Mouse (Mus musculus): ENCODE data around the gene Gpr141. TPM values are rescaled to one million over a fixed set of nuclear protein-coding genes. Genes with fewer than 3 reads are reported as not detected.

The Gpr141 gene
- polyA plus RNA-seq (2014; fragmentation: Nextera tagmentation; extraction: Ambion mirVana): 0.46 and 0.71 TPM in 2 replicates

DNA sequence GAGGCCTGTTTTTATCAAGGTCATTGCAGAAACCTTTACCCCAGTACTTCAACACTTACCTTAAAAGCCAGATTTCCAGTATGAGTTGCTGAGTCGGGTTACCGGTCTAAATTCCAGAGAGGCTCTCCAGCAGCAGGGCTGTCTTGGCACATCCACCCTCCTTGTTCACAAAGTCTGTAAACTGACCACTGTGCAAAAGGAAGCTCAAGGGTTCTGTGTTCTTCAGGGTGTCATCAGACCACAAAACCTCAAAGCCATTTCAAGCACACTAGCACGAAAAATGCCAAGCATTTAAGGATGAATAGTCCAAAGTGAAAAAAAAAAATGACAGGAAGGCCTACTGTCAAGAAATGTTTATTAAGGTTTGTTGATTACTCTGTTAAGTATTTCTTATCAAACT is at the start of gene Gpr141:
Gpr141 (minus strand) TSS at position 187 of the 400 bp plus-strand sequence.
- no peak within 1 kb of the TSS for H3K9ac ChIP-seq (replicated peaks; ENCODE audit: low read depth, low read length)

DNA sequence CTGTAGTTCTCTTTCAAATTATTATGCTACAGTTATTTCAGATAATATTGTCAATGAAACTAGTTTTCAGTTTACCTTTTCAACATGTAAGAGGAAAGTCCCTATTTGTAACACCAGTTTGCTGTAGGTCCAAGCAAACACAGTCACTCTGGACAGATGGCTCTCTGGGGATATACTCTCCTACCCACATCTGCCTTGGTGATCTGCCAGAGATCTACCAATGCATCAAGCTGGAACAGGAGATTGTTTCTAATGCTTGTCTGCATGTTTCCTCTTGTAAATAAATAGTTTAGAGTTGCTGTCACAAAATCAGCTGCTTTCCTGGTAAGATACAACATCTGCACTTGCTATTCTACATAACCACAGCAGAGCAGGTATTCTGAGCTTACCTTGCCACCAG is 40.2 kb upstream of the Gpr141 start:
- H3K4me2 ChIP-seq (replicated peaks; ENCODE audit: low read depth, low read length): no peak overlapping the region
- H3K27me3 ChIP-seq (ENCODE audit: control insufficient read depth, insufficient read depth, low read length): no peaks in the 10 kb centered on the region
- ATAC-seq (ENCODE audit: insufficient number of reproducible peaks, insufficient read depth, low FRiP score, low read depth): no peak
- H3K4me1 ChIP-seq (ENCODE audit: control insufficient read depth, insufficient read depth, low read length): no peaks in the 10 kb centered on the region
- H3K27ac ChIP-seq (ENCODE audit: low read length): no peak overlapping the region
- H3K9me3 ChIP-seq (ENCODE audit: control insufficient read depth, low read depth, low read length): no peaks in the 10 kb centered on the region
- H3K9ac ChIP-seq (replicated peaks; ENCODE audit: low read depth, low read length): no peak overlapping the region
- no peak overlapping the region for H3K4me3 ChIP-seq (ENCODE audit: low read depth, low read length)
- no peaks in the 10 kb centered on the region for H3K36me3 ChIP-seq (ENCODE audit: control insufficient read depth, insufficient read depth, low read length)

More for the DNA sequence above, at the start of gene Gpr141:
- Histone ChIP-seq H3K4me3 (ENCODE audit: low read depth, low read length) (no peak within 1 kb of the TSS), H3K27me3 (ENCODE audit: control insufficient read depth, insufficient read depth, low read length) (no peaks in the 10 kb centered on the region), H3K27ac (ENCODE audit: low read length) (no peak within 1 kb of the TSS), H3K36me3 (ENCODE audit: control insufficient read depth, insufficient read depth, low read length) (no peaks in the 10 kb centered on the region), H3K4me1 (ENCODE audit: control insufficient read depth, insufficient read depth, low read length) (no peaks in the 10 kb centered on the region), H3K9me3 (ENCODE audit: control insufficient read depth, low read depth, low read length) (no peaks in the 10 kb centered on the region), H3K4me2 (replicated peaks; ENCODE audit: low read depth, low read length) (no peak within 1 kb of the TSS)
- no peak for ATAC-seq (ENCODE audit: insufficient number of reproducible peaks, insufficient read depth, low FRiP score, low read depth)
- 53% methylated on average over 3 of the region's 3 CpGs for WGBS

DNA sequence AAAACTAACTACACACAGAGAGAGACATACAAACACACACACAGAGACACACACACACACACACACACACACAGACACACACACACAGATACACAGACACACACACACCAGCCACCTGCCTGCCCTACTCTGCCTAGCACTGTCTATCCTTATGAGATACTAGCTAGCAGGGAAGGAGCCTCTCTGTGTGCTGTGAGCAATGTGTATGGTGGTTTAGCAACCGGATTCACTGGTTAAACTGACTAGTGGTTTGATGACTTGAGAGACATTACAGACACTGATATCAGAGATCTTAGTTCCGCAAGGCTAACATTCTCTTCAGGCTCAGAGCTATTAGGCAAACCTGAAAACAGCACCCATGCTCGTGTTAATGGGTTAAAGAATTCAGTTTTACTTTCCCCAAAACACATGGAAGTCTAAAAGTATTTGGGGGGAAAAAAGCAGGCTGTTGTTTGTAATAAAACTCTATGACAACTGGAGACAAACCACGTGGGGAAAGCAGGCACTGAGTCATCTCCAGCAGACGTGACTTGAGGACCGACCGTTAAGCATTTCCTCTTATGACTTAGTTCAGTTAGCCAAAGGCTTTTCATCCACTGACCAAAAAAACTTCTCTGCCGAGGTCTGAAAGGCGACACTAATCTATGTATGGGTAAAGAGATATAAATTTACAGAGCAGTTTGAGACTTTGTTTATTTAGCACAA is 30.7 kb upstream of the Gpr141 start:
- Histone ChIP-seq H3K36me3 (ENCODE audit: control insufficient read depth, insufficient read depth, low read length) (no peaks in the 10 kb centered on the region), H3K4me2 (replicated peaks; ENCODE audit: low read depth, low read length) (no peak overlapping the region), H3K4me1 (ENCODE audit: control insufficient read depth, insufficient read depth, low read length) (no peaks in the 10 kb centered on the region), H3K9ac (replicated peaks; ENCODE audit: low read depth, low read length) (no peak overlapping the region), H3K9me3 (ENCODE audit: control insufficient read depth, low read depth, low read length) (no peaks in the 10 kb centered on the region), H3K27ac (ENCODE audit: low read length) (no peak overlapping the region), H3K27me3 (ENCODE audit: control insufficient read depth, insufficient read depth, low read length) (no peaks in the 10 kb centered on the region), H3K4me3 (ENCODE audit: low read depth, low read length) (no peak overlapping the region)
- no peak for ATAC-seq (ENCODE audit: insufficient number of reproducible peaks, insufficient read depth, low FRiP score, low read depth)
- WGBS: 49% methylated on average over 9 of the region's 9 CpGs

DNA sequence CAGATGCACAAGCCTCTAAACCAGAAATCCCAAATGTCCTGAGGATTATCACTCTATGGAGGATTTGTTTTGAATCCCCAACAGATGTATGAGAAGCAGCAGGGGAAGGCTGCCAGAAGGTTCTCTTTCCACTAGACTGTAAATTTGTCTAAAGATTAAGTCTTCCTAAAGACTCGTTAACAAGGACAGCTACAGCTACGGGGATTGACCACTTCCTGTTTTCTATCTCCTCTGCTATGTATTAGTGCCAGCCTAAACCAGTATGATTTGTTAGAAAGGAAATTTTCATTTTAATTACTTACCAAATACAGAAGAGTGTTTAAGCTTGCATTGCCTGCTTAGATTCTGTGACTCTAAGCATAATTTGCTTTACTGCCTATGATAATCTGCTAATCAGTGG is 30.0 kb upstream of the Gpr141 start:
- H3K9me3 ChIP-seq (ENCODE audit: control insufficient read depth, low read depth, low read length): no peaks in the 10 kb centered on the region
- no peak for ATAC-seq (ENCODE audit: insufficient number of reproducible peaks, insufficient read depth, low FRiP score, low read depth)
- WGBS: 30% methylated on average over 2 of the region's 2 CpGs
- no peak overlapping the region for H3K4me2 ChIP-seq (replicated peaks; ENCODE audit: low read depth, low read length)
- no peaks in the 10 kb centered on the region for H3K27me3 ChIP-seq (ENCODE audit: control insufficient read depth, insufficient read depth, low read length)
- no peaks in the 10 kb centered on the region for H3K4me1 ChIP-seq (ENCODE audit: control insufficient read depth, insufficient read depth, low read length)
- H3K4me3 ChIP-seq (ENCODE audit: low read depth, low read length): no peak overlapping the region
- H3K27ac ChIP-seq (ENCODE audit: low read length): no peak overlapping the region
- H3K9ac ChIP-seq (replicated peaks; ENCODE audit: low read depth, low read length): no peak overlapping the region
- no peaks in the 10 kb centered on the region for H3K36me3 ChIP-seq (ENCODE audit: control insufficient read depth, insufficient read depth, low read length)

DNA sequence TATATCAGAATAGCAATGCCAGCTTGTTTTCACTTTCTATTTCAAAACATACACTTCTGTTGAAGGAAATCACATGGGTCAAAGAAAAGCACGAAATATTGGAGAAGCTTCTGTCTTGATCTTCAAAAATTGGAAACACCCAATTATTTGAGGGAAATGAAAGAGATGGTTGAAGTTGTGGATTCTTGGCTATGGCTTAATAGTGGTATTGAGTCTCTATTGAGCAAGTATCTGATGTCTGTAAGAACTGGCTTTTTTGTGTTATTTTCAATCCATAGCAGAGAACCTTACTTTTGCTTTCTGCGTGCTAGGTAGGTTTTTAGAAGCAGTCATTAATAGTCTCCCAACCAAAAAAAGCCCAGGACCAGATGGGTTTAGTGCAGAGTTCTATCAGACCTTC is 19.4 kb upstream of the Gpr141 start:
- H3K27me3 ChIP-seq (ENCODE audit: control insufficient read depth, insufficient read depth, low read length): no peaks in the 10 kb centered on the region
- H3K9ac ChIP-seq (replicated peaks; ENCODE audit: low read depth, low read length): no peak overlapping the region
- H3K4me3 ChIP-seq (ENCODE audit: low read depth, low read length): no peak overlapping the region
- no peak for ATAC-seq (ENCODE audit: insufficient number of reproducible peaks, insufficient read depth, low FRiP score, low read depth)
- no peaks in the 10 kb centered on the region for H3K9me3 ChIP-seq (ENCODE audit: control insufficient read depth, low read depth, low read length)
- no peak overlapping the region for H3K4me2 ChIP-seq (replicated peaks; ENCODE audit: low read depth, low read length)
- H3K4me1 ChIP-seq (ENCODE audit: control insufficient read depth, insufficient read depth, low read length): no peaks in the 10 kb centered on the region
- WGBS: 88% methylated on average over 2 of the region's 2 CpGs
- H3K36me3 ChIP-seq (ENCODE audit: control insufficient read depth, insufficient read depth, low read length): no peaks in the 10 kb centered on the region
- no peak overlapping the region for H3K27ac ChIP-seq (ENCODE audit: low read length)

DNA sequence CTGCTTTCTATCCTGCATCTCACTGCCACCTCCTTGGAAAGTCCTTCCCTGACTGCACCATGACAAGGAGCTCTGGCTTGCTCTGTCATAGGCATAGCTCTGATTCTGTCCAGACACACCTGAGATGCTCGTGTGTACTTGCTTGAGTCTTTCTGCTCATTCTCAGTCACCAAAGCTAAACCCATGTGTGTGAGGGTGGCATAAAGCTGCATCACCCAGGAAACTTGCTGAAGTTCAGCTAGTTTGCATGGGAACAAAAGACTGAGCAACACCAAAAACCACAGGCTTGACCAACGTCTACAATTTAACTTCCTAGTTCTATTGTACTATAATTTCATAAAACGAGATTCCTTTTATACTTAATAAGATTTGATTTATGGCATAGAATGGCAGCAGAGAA is 18.6 kb upstream of the Gpr141 start:
- no peaks in the 10 kb centered on the region for H3K9me3 ChIP-seq (ENCODE audit: control insufficient read depth, low read depth, low read length)
- ATAC-seq (ENCODE audit: insufficient number of reproducible peaks, insufficient read depth, low FRiP score, low read depth): no peak
- H3K27me3 ChIP-seq (ENCODE audit: control insufficient read depth, insufficient read depth, low read length): no peaks in the 10 kb centered on the region
- H3K36me3 ChIP-seq (ENCODE audit: control insufficient read depth, insufficient read depth, low read length): no peaks in the 10 kb centered on the region
- H3K4me3 ChIP-seq (ENCODE audit: low read depth, low read length): no peak overlapping the region
- H3K4me1 ChIP-seq (ENCODE audit: control insufficient read depth, insufficient read depth, low read length): no peaks in the 10 kb centered on the region
- no peak overlapping the region for H3K9ac ChIP-seq (replicated peaks; ENCODE audit: low read depth, low read length)
- H3K27ac ChIP-seq (ENCODE audit: low read length): no peak overlapping the region
- H3K4me2 ChIP-seq (replicated peaks; ENCODE audit: low read depth, low read length): no peak overlapping the region
- WGBS: 78% methylated on average over 3 of the region's 3 CpGs

DNA sequence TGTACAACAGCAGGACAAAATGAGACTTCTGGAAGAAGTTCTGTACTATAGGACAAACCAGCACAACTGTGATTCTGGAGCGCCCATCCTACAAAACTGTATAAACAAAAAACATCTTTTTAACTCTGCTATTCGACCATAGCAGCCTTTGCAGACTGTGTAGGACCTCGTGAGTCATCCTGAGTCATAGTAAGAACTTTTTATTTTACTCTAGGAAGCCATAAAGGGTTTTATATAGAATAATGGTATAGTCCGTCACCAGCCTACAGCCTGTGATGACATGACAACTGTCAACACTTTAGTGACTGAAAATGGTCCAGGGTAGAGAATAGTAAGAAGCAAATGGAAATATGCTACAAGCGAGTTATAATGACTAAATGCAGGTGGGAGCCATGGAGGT is 17.6 kb upstream of the Gpr141 start:
- no peak for ATAC-seq (ENCODE audit: insufficient number of reproducible peaks, insufficient read depth, low FRiP score, low read depth)
- no peaks in the 10 kb centered on the region for H3K9me3 ChIP-seq (ENCODE audit: control insufficient read depth, low read depth, low read length)
- WGBS: 74% methylated on average over 5 of the region's 5 CpGs

DNA sequence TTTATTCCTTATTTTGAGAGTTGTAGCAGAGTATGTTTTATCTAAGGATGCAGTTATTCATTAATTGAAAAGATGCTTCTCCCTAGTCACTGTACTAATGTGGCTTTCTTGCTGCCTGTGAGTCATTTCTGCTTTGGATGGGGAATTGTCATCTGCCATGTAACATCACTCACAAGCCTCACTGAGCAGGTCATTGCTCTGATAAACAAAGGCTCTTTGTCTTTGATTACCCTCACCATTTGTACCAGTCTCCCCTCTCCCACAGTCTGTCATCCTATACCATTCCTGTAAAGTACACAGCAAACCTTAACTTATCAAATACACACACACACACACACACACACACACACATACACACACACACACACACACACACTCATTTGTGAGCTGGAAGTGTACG is 16.1 kb upstream of the Gpr141 start:
- Histone ChIP-seq H3K27me3 (ENCODE audit: control insufficient read depth, insufficient read depth, low read length) (no peaks in the 10 kb centered on the region), H3K27ac (ENCODE audit: low read length) (no peak overlapping the region), H3K4me1 (ENCODE audit: control insufficient read depth, insufficient read depth, low read length) (no peaks in the 10 kb centered on the region), H3K9me3 (ENCODE audit: control insufficient read depth, low read depth, low read length) (no peaks in the 10 kb centered on the region), H3K9ac (replicated peaks; ENCODE audit: low read depth, low read length) (no peak overlapping the region), H3K4me2 (replicated peaks; ENCODE audit: low read depth, low read length) (no peak overlapping the region), H3K4me3 (ENCODE audit: low read depth, low read length) (no peak overlapping the region), H3K36me3 (ENCODE audit: control insufficient read depth, insufficient read depth, low read length) (no peaks in the 10 kb centered on the region)
- no peak for ATAC-seq (ENCODE audit: insufficient number of reproducible peaks, insufficient read depth, low FRiP score, low read depth)
- 58% methylated on average over 1 of the region's 1 CpGs for WGBS

More for the DNA sequence above, 17.6 kb upstream of the Gpr141 start:
- Histone ChIP-seq H3K4me2 (replicated peaks; ENCODE audit: low read depth, low read length) (no peak overlapping the region), H3K36me3 (ENCODE audit: control insufficient read depth, insufficient read depth, low read length) (no peaks in the 10 kb centered on the region), H3K9ac (replicated peaks; ENCODE audit: low read depth, low read length) (no peak overlapping the region), H3K27ac (ENCODE audit: low read length) (no peak overlapping the region), H3K4me3 (ENCODE audit: low read depth, low read length) (no peak overlapping the region), H3K4me1 (ENCODE audit: control insufficient read depth, insufficient read depth, low read length) (no peaks in the 10 kb centered on the region), H3K27me3 (ENCODE audit: control insufficient read depth, insufficient read depth, low read length) (no peaks in the 10 kb centered on the region)

DNA sequence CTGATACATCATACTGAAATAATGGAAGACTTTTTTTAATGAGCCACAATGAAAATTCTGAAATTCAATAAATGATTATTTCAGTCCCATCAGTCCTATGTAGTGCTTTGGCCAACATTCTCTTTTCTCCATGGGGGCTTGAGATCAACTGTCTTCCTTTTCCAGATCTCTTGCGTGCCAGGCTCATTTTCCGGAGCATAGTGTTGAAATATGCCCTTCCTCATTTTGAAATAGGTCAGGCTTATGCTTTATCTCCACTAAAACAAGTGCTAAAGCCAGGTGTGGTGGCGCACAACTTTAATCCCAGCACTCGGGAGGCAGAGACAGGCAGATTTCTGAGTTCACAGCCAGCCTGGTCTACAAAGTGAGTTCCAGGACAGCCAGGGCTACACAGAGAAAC is 6.5 kb upstream of the Gpr141 start:
- Histone ChIP-seq H3K9ac (replicated peaks; ENCODE audit: low read depth, low read length) (no peak overlapping the region), H3K4me1 (ENCODE audit: control insufficient read depth, insufficient read depth, low read length) (no peaks in the 10 kb centered on the region), H3K4me2 (replicated peaks; ENCODE audit: low read depth, low read length) (no peak overlapping the region), H3K9me3 (ENCODE audit: control insufficient read depth, low read depth, low read length) (no peaks in the 10 kb centered on the region), H3K27ac (ENCODE audit: low read length) (no peak overlapping the region), H3K27me3 (ENCODE audit: control insufficient read depth, insufficient read depth, low read length) (no peaks in the 10 kb centered on the region), H3K4me3 (ENCODE audit: low read depth, low read length) (no peak overlapping the region), H3K36me3 (ENCODE audit: control insufficient read depth, insufficient read depth, low read length) (no peaks in the 10 kb centered on the region)
- ATAC-seq (ENCODE audit: insufficient number of reproducible peaks, insufficient read depth, low FRiP score, low read depth): no peak
- WGBS: 91% methylated on average over 4 of the region's 4 CpGs
